Mouse (Mus musculus) neural tube, embryonic 15.5 days (tissue): ENCODE measurements at regions not wholly inside any gene's neighbourhood (a gene's known extent, or its start where the extent isn't known, plus 50 kb on each side); places are given as distances from the start of the nearest gene placed in this dataset.

Experiments used
- ATAC-seq: fragments of 200-750 bp; cut with Nextera tagmentation; 2 replicates; pipeline ENCODE4 v1.8.0; 2017; ENCODE audit warnings: mild to moderate bottlenecking, moderate TSS enrichment, moderate library complexity; ENCODE audit not compliant: low FRiP score
- H3K27ac ChIP-seq: fragments of 300-500 bp; sonication (generic); replicated peaks from 2 replicates; pipeline ENCODE4 v1.5.1; 2015; ENCODE audit warnings: mild to moderate bottlenecking, inconsistent platforms
- H3K27me3 ChIP-seq: fragments of 300-500 bp; sonication (generic); replicated peaks from 2 replicates; pipeline ENCODE4 v1.6.1; 2015; ENCODE audit warnings: inconsistent platforms
- H3K36me3 ChIP-seq: fragments of 300-500 bp; sonication (generic); 2 replicates; pipeline ENCODE4 v1.6.1; 2015; ENCODE audit warnings: inconsistent platforms
- H3K4me1 ChIP-seq: fragments of 300-500 bp; sonication (generic); 2 replicates; pipeline ENCODE4 v1.6.1; 2015; ENCODE audit warnings: inconsistent platforms
- H3K4me2 ChIP-seq: fragments of 300-500 bp; sonication (generic); 2 replicates; pipeline ENCODE4 v1.6.1; 2015; ENCODE audit warnings: inconsistent platforms, mild to moderate bottlenecking, moderate library complexity
- H3K4me3 ChIP-seq: fragments of 300-500 bp; sonication (generic); replicated peaks from 2 replicates; pipeline ENCODE4 v1.5.1; 2015; ENCODE audit warnings: mild to moderate bottlenecking, inconsistent platforms
- H3K9ac ChIP-seq: fragments of 300-500 bp; sonication (generic); replicated peaks from 2 replicates; pipeline ENCODE4 v1.6.1; 2015; ENCODE audit warnings: mild to moderate bottlenecking, inconsistent platforms
- H3K9me3 ChIP-seq: fragments of 300-500 bp; sonication (generic); replicated peaks from 2 replicates; pipeline ENCODE4 v1.6.1; 2016; ENCODE audit warnings: inconsistent platforms
- WGBS: fragments of 180-500 bp; shearing (Covaris S2); methylation state at CpG from one replicate; pipeline ENCODE4 v1.1.7; 2015; ENCODE audit warnings: mixed read lengths; 5-methylcytosine and 5-hydroxymethylcytosine counted together

GRCm38 (mm10) chr3:33918785-33919184, 74.7 kb upstream of the Ccdc39 start:
- Histone ChIP-seq H3K4me1 (no peaks in the 10 kb centered on the region), H3K9ac (no peak overlapping the region), H3K27ac (no peak overlapping the region), H3K36me3 (no peaks in the 10 kb centered on the region), H3K4me2 (no peak overlapping the region), H3K9me3 (no peaks in the 10 kb centered on the region), H3K4me3 (no peak overlapping the region), H3K27me3 (peaks cover 16% of the 10 kb centered on the region)
- WGBS: 8% methylated on average over 10 of the region's 10 CpGs
- ATAC-seq: peak; percentile 73; the same call in 1 of the 2 replicates

DNA sequence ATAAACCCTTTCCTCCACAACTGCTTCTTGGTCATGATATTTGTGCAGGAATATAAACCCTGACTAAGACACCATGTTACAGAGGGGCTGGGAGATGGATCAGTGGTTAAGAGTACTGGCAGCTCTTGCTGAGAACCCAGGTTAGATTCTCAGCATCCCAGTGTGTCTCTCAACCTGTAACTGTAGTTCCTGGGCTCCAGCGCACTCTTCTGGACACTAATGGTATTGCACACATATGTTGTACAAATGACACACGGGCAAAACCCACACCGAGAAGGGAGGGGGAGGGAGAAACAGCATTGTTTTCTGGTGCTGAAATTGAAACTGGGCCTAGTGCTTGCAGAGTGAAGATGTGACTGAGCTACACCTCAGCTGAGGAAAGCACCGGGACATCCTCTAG, 81.0 kb upstream of the Ccdc39 start:
- Histone ChIP-seq H3K27me3 (no peaks in the 10 kb centered on the region), H3K27ac (no peak overlapping the region), H3K9me3 (no peaks in the 10 kb centered on the region), H3K4me2 (no peak overlapping the region), H3K36me3 (no peaks in the 10 kb centered on the region), H3K9ac (no peak overlapping the region), H3K4me1 (no peaks in the 10 kb centered on the region), H3K4me3 (no peak overlapping the region)
- ATAC-seq: no peak
- 85% methylated on average over 4 of the region's 4 CpGs for WGBS

- H3K36me3 ChIP-seq: no peaks in the 10 kb centered on the region
- H3K27me3 ChIP-seq: peaks cover 13% of the 10 kb centered on the region
- ATAC-seq: no peak
- H3K4me3 ChIP-seq: no peak overlapping the region
- H3K9me3 ChIP-seq: no peaks in the 10 kb centered on the region
- H3K4me2 ChIP-seq: no peak overlapping the region
- H3K9ac ChIP-seq: no peak overlapping the region
- peaks cover 7% of the 10 kb centered on the region for H3K4me1 ChIP-seq
- WGBS: 3% methylated on average over 6 of the region's 6 CpGs
- H3K27ac ChIP-seq: no peak overlapping the region
Measured at GRCm38 (mm10) chr3:33955064-33955463, 64.7 kb upstream of the Fxr1 start.

DNA sequence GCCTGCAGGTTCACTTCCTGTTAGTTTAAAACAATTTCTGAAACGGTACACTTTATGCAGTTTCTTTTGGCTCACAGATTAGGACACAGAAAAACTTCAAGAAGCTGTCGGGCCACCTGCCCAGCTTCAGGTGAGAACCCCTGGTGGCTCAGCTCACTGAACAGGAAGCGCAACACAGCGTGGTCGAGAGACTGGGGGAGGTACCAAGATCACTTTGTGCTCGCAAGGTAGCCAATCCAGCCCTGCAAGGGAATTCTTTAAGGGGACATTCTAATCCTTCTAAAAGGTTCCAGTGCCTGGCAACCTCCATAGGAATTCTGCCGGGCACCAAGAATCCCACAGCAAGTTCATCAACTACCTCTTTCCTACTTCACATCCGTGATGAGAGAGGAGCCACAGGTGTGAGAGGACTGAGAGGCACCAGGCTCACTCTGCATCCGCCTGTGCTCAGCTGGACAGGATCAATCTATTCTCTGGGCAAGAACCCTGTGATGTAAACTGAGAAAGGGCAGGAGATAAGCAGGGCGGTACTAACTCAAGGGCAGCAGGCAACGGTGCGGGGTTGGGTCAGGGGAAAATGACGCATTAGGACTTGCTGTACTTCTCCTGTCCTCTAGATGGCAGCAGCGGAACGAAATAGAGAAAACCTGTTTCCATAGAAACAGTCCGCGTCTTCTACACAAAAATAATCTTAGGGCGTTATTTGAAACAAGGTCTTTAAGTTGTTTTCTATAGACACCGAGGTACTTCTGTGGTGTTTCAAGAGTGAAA, 63.7 kb upstream of the Fxr1 start:
- Histone ChIP-seq H3K4me3 (peak overlapping the region; percentile 14; the same call in 1 of the 2 replicates), H3K9me3 (no peaks in the 10 kb centered on the region), H3K27me3 (peaks cover 13% of the 10 kb centered on the region), H3K9ac (no peak overlapping the region; the same call in 1 of the 2 replicates), H3K4me2 (peak overlapping the region; percentile 55), H3K4me1 (peaks cover 7% of the 10 kb centered on the region), H3K36me3 (no peaks in the 10 kb centered on the region), H3K27ac (no peak overlapping the region)
- WGBS: 2% methylated on average over 19 of the region's 19 CpGs
- peak; percentile 65; the same call in 1 of the 2 replicates for ATAC-seq

DNA sequence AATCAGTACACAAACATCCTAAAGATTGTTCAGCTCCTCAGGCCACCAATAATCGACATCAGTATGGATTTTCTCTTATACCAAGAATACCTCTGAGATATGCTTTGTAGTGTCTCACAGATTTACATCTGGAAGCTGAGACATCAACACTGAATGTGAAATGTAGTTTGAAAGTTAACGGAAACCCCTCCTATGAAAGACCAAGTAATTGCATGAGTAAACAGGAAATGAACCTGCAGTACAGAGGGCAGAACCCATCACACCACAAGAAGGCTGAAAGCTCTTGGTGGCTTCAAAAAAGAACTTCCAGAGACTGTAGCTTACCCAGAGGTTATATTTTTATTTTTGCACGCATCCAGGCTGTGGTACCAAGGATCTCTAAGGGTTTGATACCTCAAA, 63.1 kb upstream of the Fxr1 start:
- H3K9ac ChIP-seq: no peak overlapping the region

DNA sequence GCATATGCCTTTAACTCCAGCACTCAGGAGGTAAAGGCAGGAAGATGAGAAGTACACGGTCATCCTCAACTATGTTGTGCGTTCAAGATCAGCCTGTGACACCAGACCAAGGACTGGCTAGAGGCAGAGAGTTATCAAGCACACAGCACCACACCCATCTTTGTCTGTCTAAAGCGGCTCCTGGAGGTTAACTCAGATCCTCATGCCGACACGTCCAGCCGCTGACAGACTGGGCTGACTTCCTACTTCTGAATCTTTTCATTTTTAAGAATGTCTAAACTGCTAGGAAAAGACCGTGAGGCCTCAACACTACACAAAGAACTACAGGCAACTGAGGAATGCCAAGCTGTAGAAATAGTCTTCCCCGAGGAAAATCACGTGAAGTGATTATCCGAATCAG, 62.1 kb upstream of the Fxr1 start:
- H3K4me3 ChIP-seq: no peak overlapping the region
- peaks cover 7% of the 10 kb centered on the region for H3K4me1 ChIP-seq
- no peak overlapping the region for H3K4me2 ChIP-seq
- H3K9me3 ChIP-seq: no peaks in the 10 kb centered on the region
- no peak for ATAC-seq
- peaks cover 13% of the 10 kb centered on the region for H3K27me3 ChIP-seq
- H3K36me3 ChIP-seq: no peaks in the 10 kb centered on the region
- 91% methylated on average over 10 of the region's 10 CpGs for WGBS
- H3K27ac ChIP-seq: no peak overlapping the region
- no peak overlapping the region for H3K9ac ChIP-seq

More for the DNA sequence above, 63.1 kb upstream of the Fxr1 start:
- Histone ChIP-seq H3K27ac (no peak overlapping the region), H3K4me3 (no peak overlapping the region), H3K36me3 (no peaks in the 10 kb centered on the region), H3K9me3 (no peaks in the 10 kb centered on the region), H3K4me1 (peaks cover 7% of the 10 kb centered on the region), H3K27me3 (peaks cover 13% of the 10 kb centered on the region), H3K4me2 (peak overlapping the region; percentile 55)
- peak; percentile 4; the same call in 1 of the 2 replicates for ATAC-seq
- 44% methylated on average over 3 of the region's 3 CpGs for whole genome bisulfite sequencing

DNA sequence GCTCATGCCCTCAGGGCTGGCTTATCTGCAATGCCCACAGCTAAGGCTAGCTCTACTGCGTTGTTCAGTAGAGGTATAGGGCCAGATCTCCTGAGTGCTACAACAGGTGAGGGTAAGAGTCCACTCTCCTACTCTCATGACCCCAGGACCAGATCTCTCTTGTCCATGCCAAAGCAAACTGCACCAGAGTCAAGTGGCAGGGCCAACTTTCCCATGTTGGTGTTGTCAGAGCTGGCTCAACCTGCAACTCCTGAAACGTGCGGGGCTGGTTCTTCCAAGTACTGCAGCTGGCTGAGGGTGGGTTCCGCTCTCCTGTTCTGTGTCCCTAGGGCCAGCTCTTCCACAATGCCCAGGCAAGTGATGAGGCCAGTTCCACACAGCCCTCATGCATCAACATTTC, 61.5 kb upstream of the Fxr1 start:
- Histone ChIP-seq H3K4me3 (no peak overlapping the region), H3K9ac (no peak overlapping the region), H3K27me3 (peaks cover 13% of the 10 kb centered on the region), H3K4me1 (peaks cover 7% of the 10 kb centered on the region), H3K4me2 (no peak overlapping the region), H3K9me3 (no peaks in the 10 kb centered on the region), H3K27ac (no peak overlapping the region), H3K36me3 (no peaks in the 10 kb centered on the region)
- no peak for ATAC-seq
- 91% methylated on average over 4 of the region's 4 CpGs for WGBS

DNA sequence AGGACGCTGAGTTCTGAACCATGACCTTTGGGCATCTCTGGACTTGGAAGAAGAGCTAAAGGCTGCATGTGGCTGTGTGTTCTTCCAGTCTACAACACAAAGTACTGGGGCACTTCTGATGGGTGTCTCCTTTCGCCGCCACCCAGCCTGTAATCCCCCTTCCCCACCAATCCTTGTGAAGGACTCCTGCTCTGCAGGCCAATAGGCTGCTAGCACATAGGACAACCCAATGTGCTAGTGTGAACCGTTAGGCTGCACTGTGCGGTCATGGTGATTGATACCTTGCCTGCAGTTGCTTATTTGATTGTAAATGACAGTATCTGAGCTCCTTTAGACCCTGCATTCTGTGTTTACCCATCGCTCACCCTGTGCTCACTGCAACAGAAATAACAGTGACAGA, 59.5 kb upstream of the Fxr1 start:
- no peak overlapping the region for H3K27ac ChIP-seq
- no peaks in the 10 kb centered on the region for H3K9me3 ChIP-seq
- ATAC-seq: no peak
- H3K27me3 ChIP-seq: peaks cover 10% of the 10 kb centered on the region
- no peak overlapping the region for H3K9ac ChIP-seq
- H3K36me3 ChIP-seq: no peaks in the 10 kb centered on the region
- H3K4me3 ChIP-seq: no peak overlapping the region
- H3K4me2 ChIP-seq: no peak overlapping the region
- 61% methylated on average over 6 of the region's 6 CpGs for WGBS
- H3K4me1 ChIP-seq: peaks cover 7% of the 10 kb centered on the region

- WGBS: 94% methylated on average over 5 of the region's 5 CpGs
- Histone ChIP-seq H3K36me3 (no peaks in the 10 kb centered on the region), H3K9ac (no peak overlapping the region), H3K27ac (no peak overlapping the region), H3K4me1 (no peaks in the 10 kb centered on the region), H3K4me2 (no peak overlapping the region), H3K4me3 (no peak overlapping the region), H3K27me3 (no peaks in the 10 kb centered on the region), H3K9me3 (no peaks in the 10 kb centered on the region)
- no peak for ATAC-seq
Measured at GRCm38 (mm10) chr3:33962938-33963337, 56.8 kb upstream of the Fxr1 start.

GRCm38 (mm10) chr3:33967184-33967583, 52.6 kb upstream of the Fxr1 start:
- Histone ChIP-seq H3K4me3 (no peak overlapping the region), H3K4me1 (no peaks in the 10 kb centered on the region), H3K9ac (no peak overlapping the region), H3K27me3 (no peaks in the 10 kb centered on the region), H3K27ac (no peak overlapping the region), H3K9me3 (no peaks in the 10 kb centered on the region), H3K36me3 (no peaks in the 10 kb centered on the region), H3K4me2 (no peak overlapping the region)
- no peak for ATAC-seq
- WGBS: 86% methylated on average over 8 of the region's 8 CpGs
